Mouse (Mus musculus): ENCODE results near the gene Hist1h3c. TPM values are rescaled to one million over a fixed set of nuclear protein-coding genes. Genes with fewer than 3 reads are reported as not detected.

Gene Hist1h3c
- polyA plus RNA-seq, 1 experiment from 2014 or later, result 11.3 TPM

- peak; percentile 91 for DNase-seq
- no peak overlapping the region for H3K9ac ChIP-seq
These were observed 44.4 kb downstream of the Hist1h3c start for GRCm38 (mm10) chr13:23700786-23701520.

DNA sequence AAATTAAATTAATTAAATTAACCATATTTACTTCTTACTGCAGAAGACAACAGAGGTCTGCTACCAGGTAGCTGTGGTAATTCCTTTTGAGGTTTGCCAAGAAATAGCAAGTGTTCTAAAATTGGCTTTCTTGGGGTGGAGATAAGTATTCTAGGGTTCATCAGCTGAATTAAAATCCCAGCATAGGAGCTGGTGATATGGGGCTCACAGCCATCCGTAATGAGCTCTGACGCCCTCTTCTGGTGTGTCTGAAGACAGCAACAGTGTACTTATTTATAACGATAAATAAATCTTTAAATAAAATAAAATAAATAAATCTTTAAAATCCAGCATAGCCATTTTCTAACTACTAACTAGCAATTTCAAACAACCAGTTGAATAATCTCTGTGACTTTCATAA is 45.6 kb downstream of the Hist1h3c start:
- ATAC-seq (ENCODE audit: insufficient read depth) (no peak), DNase-seq (no peak)
- H3K4me2 ChIP-seq, result no peak overlapping the region
- H3K36me3 ChIP-seq (ENCODE audit: insufficient read depth), result no peaks in the 10 kb centered on the region
- no peak overlapping the region for H3K4me3 ChIP-seq (ENCODE audit: low read depth, low read length)
- no peaks in the 10 kb centered on the region for H3K27me3 ChIP-seq (ENCODE audit: insufficient read depth, low read length)
- no peak overlapping the region for H3K27ac ChIP-seq (ENCODE audit: low read depth)
- H3K9ac ChIP-seq, result no peak overlapping the region
- TF ChIP-seq CTCF (IDR thresholded peaks at IDR 0.05; ENCODE audit: low read depth), result no peak; the same call in 1 of the 2 replicates
- WGBS, result 59% methylated on average over 3 of the region's 3 CpGs
- peaks cover 4% of the 10 kb centered on the region; the same call in 1 of the 2 replicates for H3K4me1 ChIP-seq (ENCODE audit: insufficient read depth)
- no peaks in the 10 kb centered on the region for H3K9me3 ChIP-seq (ENCODE audit: low read depth, low read length)

More at GRCm38 (mm10) chr13:23700786-23701520, 44.4 kb downstream of the Hist1h3c start:
- H3K4me1 ChIP-seq (ENCODE audit: insufficient read depth), result no peaks in the 10 kb centered on the region; the same call in 1 of the 2 replicates
- no peak overlapping the region for H3K27ac ChIP-seq (ENCODE audit: low read depth)
- no peaks in the 10 kb centered on the region for H3K36me3 ChIP-seq (ENCODE audit: insufficient read depth)
- H3K27me3 ChIP-seq (ENCODE audit: insufficient read depth, low read length), result no peaks in the 10 kb centered on the region
- ATAC-seq (ENCODE audit: insufficient read depth), result peak; percentile 64
- TF ChIP-seq CTCF (IDR thresholded peaks at IDR 0.05; ENCODE audit: low read depth), result peak; percentile 87
- H3K9me3 ChIP-seq (ENCODE audit: low read depth, low read length), result no peaks in the 10 kb centered on the region
- H3K4me3 ChIP-seq (ENCODE audit: low read depth, low read length), result no peak overlapping the region
- WGBS, result 16% methylated on average over 8 of the region's 8 CpGs
- no peak overlapping the region for H3K4me2 ChIP-seq

- DNase-seq (no peak), ATAC-seq (ENCODE audit: insufficient read depth) (no peak)
- Histone ChIP-seq H3K4me2 (peak overlapping the region; percentile 49), H3K9me3 (ENCODE audit: low read depth, low read length) (no peaks in the 10 kb centered on the region), H3K4me3 (ENCODE audit: low read depth, low read length) (no peak overlapping the region), H3K36me3 (ENCODE audit: insufficient read depth) (no peaks in the 10 kb centered on the region), H3K27me3 (ENCODE audit: insufficient read depth, low read length) (no peaks in the 10 kb centered on the region), H3K9ac (no peak overlapping the region), H3K4me1 (ENCODE audit: insufficient read depth) (peaks cover 4% of the 10 kb centered on the region; the same call in 1 of the 2 replicates), H3K27ac (ENCODE audit: low read depth) (peak overlapping the region; percentile 97)
- WGBS, result 53% methylated on average over 6 of the region's 6 CpGs
- TF ChIP-seq CTCF (IDR thresholded peaks at IDR 0.05; ENCODE audit: low read depth), result no peak
These were observed 46.4 kb downstream of the Hist1h3c start for GRCm38 (mm10) chr13:23698996-23699395.

DNA sequence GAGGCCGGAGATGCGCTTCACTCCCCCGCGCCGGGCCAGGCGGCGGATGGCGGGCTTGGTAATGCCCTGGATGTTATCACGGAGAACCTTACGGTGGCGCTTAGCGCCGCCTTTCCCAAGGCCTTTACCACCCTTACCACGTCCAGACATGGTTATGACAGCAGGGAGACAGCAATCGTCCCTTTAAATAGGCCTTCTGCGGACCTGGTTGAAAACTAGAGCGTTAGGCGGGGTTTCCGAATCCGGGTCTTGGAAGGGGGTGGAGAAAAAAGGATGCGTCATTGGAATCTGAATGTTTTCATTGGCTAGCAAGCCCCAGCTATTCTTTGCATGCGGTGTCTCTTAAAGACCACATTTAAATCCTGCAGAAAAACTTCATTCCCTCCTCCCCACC is 47.1 kb downstream of the Hist1h3c start, which contains the start of gene Hist1h4c:
Gene Hist1h4c, minus strand, starts transcription at position 155 of the 394 bp plus-strand sequence.
- H3K27ac ChIP-seq (ENCODE audit: low read depth), result peak within 1 kb of the TSS; percentile 97
- peak within 1 kb of the TSS; percentile 74 for H3K4me2 ChIP-seq
- ATAC-seq (ENCODE audit: insufficient read depth), result peak; percentile 97
- no peaks in the 10 kb centered on the region for H3K9me3 ChIP-seq (ENCODE audit: low read depth, low read length)
- peak within 1 kb of the TSS; percentile 48 for H3K4me3 ChIP-seq (ENCODE audit: low read depth, low read length)
- DNase-seq, result peak; percentile 100
- TF ChIP-seq CTCF (IDR thresholded peaks at IDR 0.05; ENCODE audit: low read depth), result peak; percentile 33
- H3K36me3 ChIP-seq (ENCODE audit: insufficient read depth), result no peaks in the 10 kb centered on the region
- H3K4me1 ChIP-seq (ENCODE audit: insufficient read depth), result peaks cover 4% of the 10 kb centered on the region; the same call in 1 of the 2 replicates
- H3K9ac ChIP-seq, result peak within 1 kb of the TSS; percentile 69
- under 1% methylated on average over 22 of the region's 22 CpGs for WGBS
- no peaks in the 10 kb centered on the region for H3K27me3 ChIP-seq (ENCODE audit: insufficient read depth, low read length)

DNA sequence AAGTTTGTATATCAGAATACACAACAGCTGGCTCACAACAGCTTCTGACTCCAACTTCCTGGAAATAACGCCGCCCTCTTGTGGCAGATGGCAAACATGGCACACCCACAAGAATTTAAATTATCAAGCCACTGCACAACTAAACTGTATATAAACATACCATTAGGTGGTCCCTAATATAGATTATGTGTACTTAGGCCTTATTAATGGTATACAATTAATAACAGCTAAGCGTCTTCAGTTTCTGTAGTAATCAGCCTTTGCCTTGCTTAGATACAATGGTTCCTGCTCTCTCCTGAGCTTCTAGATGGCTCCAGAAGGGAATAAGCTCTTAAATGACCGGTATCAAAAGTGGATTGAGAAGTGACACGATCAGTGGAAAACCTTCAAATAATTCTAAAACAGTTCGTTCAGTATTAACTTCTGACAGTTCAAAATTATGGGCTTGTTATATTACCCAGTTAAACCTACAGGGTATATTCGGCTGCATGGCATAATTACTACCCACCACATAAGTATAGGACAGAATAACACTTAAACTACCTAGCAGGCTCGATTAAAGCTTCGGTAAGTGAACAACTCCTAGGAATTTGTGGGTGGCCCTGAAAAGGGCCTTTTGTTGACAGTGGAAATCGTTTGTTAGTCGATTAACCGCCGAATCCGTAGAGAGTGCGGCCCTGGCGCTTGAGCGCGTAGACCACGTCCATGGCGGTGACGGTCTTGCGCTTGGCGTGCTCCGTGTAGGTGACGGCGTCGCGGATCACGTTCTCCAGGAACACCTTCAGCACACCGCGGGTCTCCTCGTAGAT is 47.7 kb downstream of the Hist1h3c start:
- peak; percentile 77 for TF ChIP-seq CTCF (IDR thresholded peaks at IDR 0.05; ENCODE audit: low read depth)
- Histone ChIP-seq H3K4me2 (peak overlapping the region; percentile 74), H3K9ac (peak overlapping the region; percentile 69), H3K9me3 (ENCODE audit: low read depth, low read length) (no peaks in the 10 kb centered on the region), H3K27me3 (ENCODE audit: insufficient read depth, low read length) (no peaks in the 10 kb centered on the region), H3K4me3 (ENCODE audit: low read depth, low read length) (peak overlapping the region; percentile 48), H3K27ac (ENCODE audit: low read depth) (peak overlapping the region; percentile 97), H3K4me1 (ENCODE audit: insufficient read depth) (peaks cover 4% of the 10 kb centered on the region; the same call in 1 of the 2 replicates), H3K36me3 (ENCODE audit: insufficient read depth) (no peaks in the 10 kb centered on the region)
- DNase-seq, result peak; percentile 93
- peak; percentile 77 for ATAC-seq (ENCODE audit: insufficient read depth)
- under 1% methylated on average over 22 of the region's 32 CpGs for WGBS

- ATAC-seq (ENCODE audit: insufficient read depth) (no peak), DNase-seq (no peak)
- no peak for TF ChIP-seq CTCF (IDR thresholded peaks at IDR 0.05; ENCODE audit: low read depth)
- Histone ChIP-seq H3K9ac (no peak overlapping the region), H3K4me2 (peak overlapping the region; percentile 28), H3K27me3 (ENCODE audit: insufficient read depth, low read length) (no peaks in the 10 kb centered on the region), H3K9me3 (ENCODE audit: low read depth, low read length) (no peaks in the 10 kb centered on the region), H3K27ac (ENCODE audit: low read depth) (peak overlapping the region; percentile 73), H3K36me3 (ENCODE audit: insufficient read depth) (0 out of 2 replicates have a peak, but pooled peaks cover under 1% of the 10 kb centered on the region), H3K4me3 (ENCODE audit: low read depth, low read length) (no peak overlapping the region), H3K4me1 (ENCODE audit: insufficient read depth) (peaks cover 4% of the 10 kb centered on the region; the same call in 1 of the 2 replicates)
- WGBS, result 53% methylated on average over 15 of the region's 15 CpGs
These were observed 49.3 kb downstream of the Hist1h3c start for GRCm38 (mm10) chr13:23696061-23696474.

All from lung, embryonic 14.5 days (tissue).